Mouse (Mus musculus): ENCODE measurements around the gene Gnb1l. TPM values are rescaled to one million over a fixed set of nuclear protein-coding genes. Genes with fewer than 3 reads are reported as not detected.

Gene Gnb1l
- polyA plus RNA-seq, 1 experiment from 2014 or later = 12.9 TPM

GRCm38 (mm10) chr16:18583673-18584357 lies 85.3 kb downstream of the Gnb1l start:
- no peak overlapping the region for H3K4me3 ChIP-seq
- peaks cover 29% of the 10 kb centered on the region for H3K4me1 ChIP-seq
- no peak overlapping the region for H3K4me2 ChIP-seq (replicated peaks)
- no peaks in the 10 kb centered on the region for H3K36me3 ChIP-seq
- ATAC-seq (ENCODE audit: low FRiP score, low read depth) = no peak
- H3K27ac ChIP-seq = no peak overlapping the region
- no peak overlapping the region for H3K9ac ChIP-seq
- WGBS = 8% methylated on average over 10 of the region's 10 CpGs
- H3K9me3 ChIP-seq = no peaks in the 10 kb centered on the region
- H3K27me3 ChIP-seq (replicated peaks) = peaks cover 96% of the 10 kb centered on the region

DNA sequence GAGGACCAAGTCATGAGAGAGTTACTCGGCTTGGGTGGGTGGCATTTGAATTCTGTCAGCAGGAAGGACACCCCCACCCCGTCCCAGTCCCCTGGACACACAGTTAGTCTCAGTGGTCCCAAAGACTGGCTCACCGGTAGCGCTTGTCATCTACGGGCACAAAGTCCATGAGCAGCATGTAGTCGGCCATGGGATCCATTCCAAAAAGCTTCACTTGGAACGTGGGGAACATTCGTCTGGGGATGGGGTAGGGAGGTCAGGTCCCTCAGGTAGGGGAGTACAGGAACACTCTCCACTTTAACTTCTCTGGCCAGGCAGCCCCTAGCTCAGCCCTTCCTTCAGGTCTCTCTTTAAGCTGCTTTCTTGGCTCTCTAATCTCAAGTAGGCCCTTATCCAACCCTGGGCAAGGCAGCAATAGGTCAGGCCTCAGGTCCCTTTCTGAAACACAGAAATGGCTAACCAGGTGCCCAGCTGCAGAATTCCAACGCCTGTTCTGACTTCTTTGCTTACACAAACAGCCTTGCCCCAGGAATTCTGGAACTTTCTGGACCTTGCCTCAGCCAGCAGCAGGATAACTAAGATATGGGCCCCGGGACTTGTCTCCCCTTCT lies 86.5 kb downstream of the Gnb1l start:
- peaks cover 29% of the 10 kb centered on the region for H3K4me1 ChIP-seq
- no peak overlapping the region for H3K27ac ChIP-seq
- 8% methylated on average over 10 of the region's 10 CpGs for WGBS
- ATAC-seq (ENCODE audit: low FRiP score, low read depth) = no peak
- peaks cover 99% of the 10 kb centered on the region for H3K27me3 ChIP-seq (replicated peaks)
- H3K36me3 ChIP-seq = no peaks in the 10 kb centered on the region
- H3K4me3 ChIP-seq = no peak overlapping the region
- peak overlapping the region; percentile 64 for H3K4me2 ChIP-seq (replicated peaks)
- no peak overlapping the region for H3K9ac ChIP-seq
- H3K9me3 ChIP-seq = no peaks in the 10 kb centered on the region

- no peaks in the 10 kb centered on the region for H3K9me3 ChIP-seq
- H3K36me3 ChIP-seq = no peaks in the 10 kb centered on the region
- peaks cover 99% of the 10 kb centered on the region for H3K27me3 ChIP-seq (replicated peaks)
- 0 out of 2 replicates have a peak overlapping the region, but pooled peaks have one; percentile 2 for H3K4me3 ChIP-seq
- peaks cover 33% of the 10 kb centered on the region for H3K4me1 ChIP-seq
- H3K9ac ChIP-seq = no peak overlapping the region
- H3K27ac ChIP-seq = no peak overlapping the region
- whole genome bisulfite sequencing = 2% methylated on average over 10 of the region's 10 CpGs
- H3K4me2 ChIP-seq (replicated peaks) = peak overlapping the region; percentile 64
- ATAC-seq (ENCODE audit: low FRiP score, low read depth) = no peak
Measured at GRCm38 (mm10) chr16:18585676-18586075, 87.2 kb downstream of the Gnb1l start.

DNA sequence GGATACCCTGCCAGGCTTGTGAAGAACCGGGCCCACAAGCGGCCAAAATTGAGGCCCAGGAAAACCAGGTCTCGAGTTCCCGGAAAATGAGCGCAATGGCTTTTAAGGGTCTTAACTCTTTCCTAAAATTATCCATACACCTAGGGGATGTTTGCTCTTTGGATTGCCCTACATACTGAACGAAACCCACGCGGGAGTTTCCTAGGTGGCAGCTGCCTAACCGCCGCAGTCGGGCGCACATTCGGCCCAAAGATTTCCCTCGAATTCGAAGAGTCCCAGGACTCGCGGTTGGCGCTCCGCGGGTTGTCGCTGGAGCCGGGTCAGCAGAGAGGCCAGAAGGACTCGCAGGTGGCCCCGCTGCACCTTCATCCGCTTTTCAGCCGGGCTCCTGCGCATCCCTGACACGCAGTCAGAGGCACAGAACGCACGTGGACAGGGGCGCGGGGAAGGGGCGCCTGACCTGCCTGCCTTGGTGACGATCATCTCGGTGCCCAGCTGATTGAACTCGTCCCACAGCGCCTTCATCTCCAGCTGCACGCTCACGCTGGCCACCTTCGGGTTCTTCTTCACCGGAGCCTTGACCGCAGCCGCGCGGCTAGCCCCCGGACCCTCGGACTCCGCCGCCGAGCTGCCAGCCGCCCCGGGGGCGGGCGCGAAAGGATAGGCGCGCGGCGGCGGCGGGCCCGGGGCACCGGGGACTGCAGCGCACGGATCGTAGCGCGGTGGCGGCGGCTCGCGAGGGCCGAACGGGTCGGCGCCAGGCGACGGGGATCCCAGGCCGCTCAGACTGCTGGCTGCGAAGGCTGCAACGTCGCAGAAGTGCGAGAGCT lies 87.8 kb downstream of the Gnb1l start:
- Histone ChIP-seq H3K4me2 (replicated peaks) (peak overlapping the region; percentile 64), H3K36me3 (no peaks in the 10 kb centered on the region), H3K27me3 (replicated peaks) (peaks cover 99% of the 10 kb centered on the region), H3K9ac (0 out of 2 replicates have a peak overlapping the region, but pooled peaks have one; percentile 42), H3K9me3 (no peaks in the 10 kb centered on the region), H3K4me1 (peaks cover 35% of the 10 kb centered on the region), H3K4me3 (peak overlapping the region; percentile 37), H3K27ac (no peak overlapping the region)
- ATAC-seq (ENCODE audit: low FRiP score, low read depth) = no peak
- 1% methylated on average over 83 of the region's 83 CpGs for WGBS

DNA sequence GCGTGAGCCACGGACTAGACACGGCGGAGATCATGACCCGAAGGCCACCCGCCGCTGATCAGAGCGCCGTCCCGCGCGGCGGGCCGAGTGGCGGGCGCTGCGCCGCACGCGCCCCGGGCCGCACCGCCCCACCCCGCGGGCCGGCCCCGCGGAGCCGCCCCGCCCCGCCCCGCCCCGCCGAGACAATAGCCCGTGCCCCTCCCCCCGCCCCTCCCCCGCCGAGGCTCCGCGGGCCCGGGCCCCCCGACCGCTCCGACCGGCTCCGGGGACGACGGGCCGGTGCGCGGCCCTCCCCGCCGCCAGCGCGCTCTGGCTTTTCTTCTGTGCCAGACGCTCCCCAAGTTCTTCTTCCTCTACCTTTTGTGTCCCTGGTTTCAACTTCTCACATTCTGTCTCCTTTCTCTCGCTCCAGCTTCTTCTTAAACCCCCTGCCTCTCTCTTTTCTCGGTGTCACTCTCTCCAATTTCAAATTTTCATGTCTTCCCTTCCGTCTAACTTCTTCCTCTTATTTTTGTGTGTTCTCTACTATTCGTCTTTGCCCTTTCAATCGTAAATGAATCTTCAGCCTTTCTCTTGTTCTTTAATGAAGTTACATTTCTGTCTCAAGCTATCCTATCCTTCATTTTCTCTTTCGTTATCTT lies 88.5 kb downstream of the Gnb1l start:
- Histone ChIP-seq H3K9ac (0 out of 2 replicates have a peak overlapping the region, but pooled peaks have one; percentile 42), H3K4me1 (peaks cover 32% of the 10 kb centered on the region), H3K36me3 (no peaks in the 10 kb centered on the region), H3K27me3 (replicated peaks) (peaks cover 99% of the 10 kb centered on the region), H3K9me3 (no peaks in the 10 kb centered on the region), H3K4me3 (peak overlapping the region; percentile 37), H3K27ac (no peak overlapping the region), H3K4me2 (replicated peaks) (peak overlapping the region; percentile 64)
- ATAC-seq (ENCODE audit: low FRiP score, low read depth) = no peak
- 2% methylated on average over 41 of the region's 62 CpGs for WGBS

GRCm38 (mm10) chr16:18587847-18588737 lies 89.6 kb downstream of the Gnb1l start:
- peak overlapping the region; percentile 46 for H3K4me2 ChIP-seq (replicated peaks)
- no peak overlapping the region for H3K27ac ChIP-seq
- H3K9ac ChIP-seq = 0 out of 2 replicates have a peak overlapping the region, but pooled peaks have one; percentile 29
- under 1% methylated on average over 57 of the region's 57 CpGs for WGBS
- peaks cover 96% of the 10 kb centered on the region for H3K27me3 ChIP-seq (replicated peaks)
- no peaks in the 10 kb centered on the region for H3K36me3 ChIP-seq
- H3K9me3 ChIP-seq = no peaks in the 10 kb centered on the region
- ATAC-seq (ENCODE audit: low FRiP score, low read depth) = no peak
- H3K4me1 ChIP-seq = peaks cover 24% of the 10 kb centered on the region
- peak overlapping the region; percentile 27 for H3K4me3 ChIP-seq

DNA sequence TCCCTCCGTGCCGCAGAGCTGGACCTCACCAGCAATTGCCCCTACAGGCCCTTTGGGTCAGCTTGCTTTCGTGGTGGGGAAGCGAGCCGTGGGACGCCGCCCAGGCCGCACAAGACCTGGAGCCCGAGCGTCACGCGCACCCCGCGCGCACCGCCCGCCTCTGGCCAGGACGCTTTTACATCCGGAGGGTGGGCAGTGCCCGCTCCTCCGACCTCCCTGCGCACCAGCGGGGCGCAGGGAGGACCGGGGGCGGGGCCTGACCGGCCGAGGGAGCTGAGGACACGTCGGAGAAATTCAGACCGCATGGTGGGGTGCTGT lies 90.2 kb downstream of the Gnb1l start:
- Histone ChIP-seq H3K27me3 (replicated peaks) (peaks cover 96% of the 10 kb centered on the region), H3K27ac (no peak overlapping the region), H3K9me3 (no peaks in the 10 kb centered on the region), H3K4me3 (peak overlapping the region; percentile 7; the same call in 1 of the 2 replicates), H3K4me2 (replicated peaks) (peak overlapping the region; percentile 46; the same call in 1 of the 2 replicates), H3K9ac (no peak overlapping the region), H3K36me3 (no peaks in the 10 kb centered on the region), H3K4me1 (peaks cover 24% of the 10 kb centered on the region)
- ATAC-seq (ENCODE audit: low FRiP score, low read depth) = no peak
- WGBS = under 1% methylated on average over 31 of the region's 31 CpGs

DNA sequence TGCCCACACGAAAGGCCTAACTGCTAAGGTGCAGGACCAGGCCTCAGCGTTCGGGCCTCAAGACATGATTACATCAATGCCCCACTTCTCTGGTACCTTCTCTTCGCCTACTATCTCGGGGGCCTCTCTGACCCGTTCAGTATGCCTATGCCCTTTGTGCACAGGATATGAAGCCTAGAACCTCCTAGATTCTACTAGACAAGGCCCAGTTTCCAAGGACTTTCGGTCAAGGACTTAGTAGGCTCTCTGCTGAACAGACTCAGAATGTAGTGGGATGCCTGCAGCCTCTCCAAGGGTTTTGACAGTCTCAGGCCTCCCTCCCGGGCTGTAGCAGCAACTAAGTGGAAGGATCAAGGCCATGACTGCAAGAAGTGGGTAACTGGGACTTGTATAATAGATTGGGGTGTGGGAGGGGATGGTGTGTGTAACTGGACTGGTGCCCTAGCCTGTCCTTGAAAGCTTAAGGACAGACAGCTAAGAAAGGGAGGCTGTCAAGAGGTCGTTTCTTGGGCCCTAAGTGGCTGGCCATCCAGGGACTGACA lies 90.6 kb downstream of the Gnb1l start:
- WGBS = 7% methylated on average over 9 of the region's 9 CpGs
- peaks cover 24% of the 10 kb centered on the region for H3K4me1 ChIP-seq
- no peak overlapping the region; the same call in 1 of the 2 replicates for H3K4me3 ChIP-seq

GRCm38 (mm10) chr16:18589804-18590790 lies 91.6 kb downstream of the Gnb1l start, which contains the start of gene Tbx1:
Gene Tbx1 (minus strand): TSS chr16:18590671.
- Histone ChIP-seq H3K36me3 (no peaks in the 10 kb centered on the region), H3K9me3 (no peaks in the 10 kb centered on the region), H3K27ac (no peak within 1 kb of the TSS), H3K4me2 (replicated peaks) (peak within 1 kb of the TSS; percentile 48), H3K27me3 (replicated peaks) (peaks cover 91% of the 10 kb centered on the region), H3K4me3 (peak within 1 kb of the TSS; percentile 12; the same call in 1 of the 2 replicates), H3K4me1 (peaks cover 24% of the 10 kb centered on the region), H3K9ac (no peak within 1 kb of the TSS)
- no peak for ATAC-seq (ENCODE audit: low FRiP score, low read depth)
- WGBS = 2% methylated on average over 48 of the region's 48 CpGs

More for the DNA sequence above, 90.6 kb downstream of the Gnb1l start:
- ATAC-seq (ENCODE audit: low FRiP score, low read depth) = no peak
- Histone ChIP-seq H3K9ac (no peak overlapping the region), H3K27me3 (replicated peaks) (peaks cover 93% of the 10 kb centered on the region), H3K36me3 (no peaks in the 10 kb centered on the region), H3K27ac (no peak overlapping the region), H3K9me3 (no peaks in the 10 kb centered on the region), H3K4me2 (replicated peaks) (peak overlapping the region; percentile 46; the same call in 1 of the 2 replicates)

Measured in neural tube, embryonic 12.5 days (tissue).